Mouse (Mus musculus): ENCODE data around the gene Otop3. TPM values are rescaled to one million over a fixed set of nuclear protein-coding genes. Genes with fewer than 3 reads are reported as not detected.

Otop3 gene
- total RNA-seq, 2 experiments from 2014 or later: not detected

DNA sequence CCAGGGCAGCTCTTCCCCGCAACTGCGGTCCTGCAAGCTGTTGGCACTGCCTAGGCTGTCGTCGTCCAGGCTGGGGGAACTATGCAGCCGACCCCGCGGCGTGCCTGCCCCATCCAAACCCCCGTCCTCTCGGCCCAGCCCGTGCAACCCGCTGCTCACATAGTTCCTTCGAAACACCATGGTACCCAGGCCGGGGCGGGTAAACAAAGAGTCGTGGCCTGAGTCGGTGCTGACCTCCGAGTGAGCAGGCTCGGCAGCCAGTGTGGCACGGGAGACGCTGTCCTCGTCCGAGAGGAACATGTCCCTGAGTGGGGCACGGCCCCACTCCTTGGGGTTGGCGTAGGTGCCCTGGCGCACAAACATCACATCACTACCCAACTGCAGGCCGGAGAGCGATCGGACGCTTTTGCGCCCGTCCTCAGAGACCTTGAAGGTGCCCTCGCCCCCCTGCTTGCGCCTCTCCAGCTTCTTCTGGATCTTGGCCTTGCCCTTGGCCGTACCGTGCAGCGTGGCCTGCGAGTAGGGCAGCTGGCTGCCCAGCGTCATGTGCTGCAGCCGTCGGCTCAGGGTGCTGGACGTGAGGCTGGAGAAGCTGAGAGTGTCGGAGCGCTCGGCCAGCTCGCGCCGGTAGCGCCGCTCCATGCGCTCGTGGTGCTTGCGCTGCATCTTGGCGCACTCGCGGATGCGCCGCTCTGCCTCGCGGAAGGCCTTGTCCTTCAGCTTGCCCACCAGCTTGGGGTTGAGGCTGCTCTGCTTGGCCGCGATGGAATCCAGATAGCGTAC lies 16.1 kb upstream of the Otop3 start:
- no peak for DNase-seq

DNA sequence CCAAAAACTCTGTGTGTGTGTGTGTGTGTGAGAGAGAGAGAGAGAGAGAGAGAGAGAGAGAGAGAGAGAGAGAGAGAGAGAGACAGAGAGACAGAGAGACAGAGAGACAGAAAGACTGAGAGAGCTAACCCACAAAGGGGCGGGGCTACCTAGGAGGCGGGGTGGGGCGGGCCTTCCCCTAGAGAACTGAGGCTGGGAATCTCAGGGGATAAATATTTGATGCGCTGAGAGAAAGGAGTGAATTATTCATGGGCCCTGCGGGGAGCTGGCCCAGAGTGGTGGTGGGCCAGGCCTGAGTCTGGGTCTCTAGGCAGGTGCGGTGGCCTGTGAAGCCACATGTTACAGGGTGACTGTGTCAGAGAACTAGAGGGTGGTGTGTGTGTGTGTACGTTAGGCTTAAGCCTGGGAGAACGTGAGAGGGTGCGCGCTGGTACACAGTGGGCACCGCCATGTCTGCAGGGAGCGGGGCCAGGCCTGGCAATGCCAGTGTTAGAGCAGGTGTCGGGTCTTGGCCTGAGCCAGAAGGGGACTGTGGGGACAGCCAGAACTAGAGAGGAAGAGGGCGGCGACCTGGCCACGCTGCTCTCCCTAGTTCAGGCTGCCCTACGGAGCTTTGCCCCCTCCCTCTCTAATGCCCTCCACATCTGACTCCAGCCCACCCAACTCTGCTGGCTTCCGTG lies 14.7 kb upstream of the Otop3 start:
- DNase-seq: no peak

DNA sequence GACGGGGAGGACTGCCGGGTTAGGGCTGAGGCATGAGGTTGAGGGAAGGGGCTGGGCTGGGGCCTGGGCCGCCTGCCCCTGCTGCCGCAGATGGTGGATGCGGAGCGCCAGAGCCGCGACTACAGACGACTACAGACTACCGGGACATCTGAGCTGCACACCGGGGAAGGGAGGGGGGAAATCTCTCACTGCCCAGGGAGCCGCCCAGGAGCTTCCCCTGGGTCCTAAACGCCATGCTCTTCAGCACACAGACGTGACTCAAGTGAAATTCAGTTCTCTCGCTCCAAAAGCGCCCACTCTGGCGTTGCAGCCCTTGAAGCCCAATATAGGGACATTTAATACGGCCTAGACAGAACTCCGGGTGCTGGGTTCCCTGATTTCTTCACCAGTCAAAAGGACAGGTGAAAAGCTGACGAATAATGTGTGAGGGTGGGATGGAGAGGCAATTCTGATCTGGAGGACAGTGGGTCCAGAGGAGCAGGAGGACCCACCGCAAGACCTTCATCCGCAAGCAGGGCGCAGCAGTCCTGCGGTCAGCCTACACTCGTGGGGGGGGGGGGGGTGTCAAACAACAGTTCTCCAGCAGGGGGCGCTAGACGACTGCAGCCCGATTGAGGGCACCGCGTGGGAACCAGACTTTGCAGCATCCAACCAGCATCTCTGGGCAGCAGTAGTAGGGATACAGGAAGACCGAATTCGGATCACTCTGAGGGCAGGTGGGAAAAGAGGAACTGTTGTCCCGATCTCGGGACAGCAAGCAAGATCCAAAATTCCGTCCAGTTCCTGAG lies 12.4 kb upstream of the Otop3 start, which contains the start of gene Ush1g:
Ush1g (minus strand) TSS at position 136 of the 788 bp plus-strand sequence.
- peak in 1 of 2 experiments; percentile 71 for DNase-seq

GRCm38 (mm10) chr11:115323354-115323753 lies 11.2 kb upstream of the Otop3 start:
- DNase-seq: no peak

GRCm38 (mm10) chr11:115326730-115327129 lies 7.8 kb upstream of the Otop3 start:
- DNase-seq: no peak

GRCm38 (mm10) chr11:115329339-115329738 lies 5.2 kb upstream of the Otop3 start:
- DNase-seq: no peak

- DNase-seq: no peak
Observed at GRCm38 (mm10) chr11:115335223-115335622, 692 bp downstream of the Otop3 start.

- no peak for DNase-seq
Observed at GRCm38 (mm10) chr11:115336115-115336514, 1.6 kb downstream of the Otop3 start.

DNA sequence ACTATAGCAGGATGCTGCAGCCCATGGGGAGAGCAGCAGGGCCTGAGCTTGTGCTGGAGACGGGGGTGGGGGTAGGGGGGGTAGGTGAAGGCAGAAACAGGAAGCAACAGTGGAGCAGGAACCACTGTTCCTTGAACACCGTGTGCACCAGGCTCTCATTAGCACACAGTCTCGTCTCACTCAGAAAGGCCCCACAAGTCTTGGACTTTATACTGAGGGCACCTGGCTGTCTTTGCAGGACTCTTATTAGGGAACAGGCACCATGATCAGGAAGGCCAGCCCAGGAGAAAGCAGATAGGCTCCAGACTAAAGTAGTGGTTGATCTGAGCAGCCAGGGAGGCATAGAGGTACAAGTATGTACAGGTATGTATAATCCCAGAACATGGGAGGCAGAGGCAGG lies 2.8 kb downstream of the Otop3 start:
- no peak for DNase-seq

DNA sequence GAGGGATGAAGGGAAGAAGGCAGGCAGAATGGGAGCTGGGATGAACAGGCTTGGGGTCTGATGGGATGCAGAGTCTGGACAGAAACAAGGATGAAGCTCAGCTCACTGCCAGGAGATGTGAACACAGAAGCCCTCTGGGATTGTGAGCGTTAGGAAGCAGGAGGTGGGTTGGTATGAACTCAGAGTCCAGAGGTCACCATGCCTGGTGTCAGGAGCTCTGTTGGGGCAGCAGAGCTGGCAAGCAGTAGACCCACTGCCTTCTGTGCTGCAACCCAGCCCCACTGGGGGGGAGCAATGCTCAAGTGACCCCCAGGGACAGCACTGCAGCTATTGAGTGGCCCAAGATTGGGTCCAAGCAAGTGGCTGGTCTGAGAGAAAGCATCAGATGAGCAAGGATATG lies 3.3 kb downstream of the Otop3 start:
- DNase-seq: no peak

GRCm38 (mm10) chr11:115341246-115341645 lies 6.7 kb downstream of the Otop3 start:
- DNase-seq: no peak

DNA sequence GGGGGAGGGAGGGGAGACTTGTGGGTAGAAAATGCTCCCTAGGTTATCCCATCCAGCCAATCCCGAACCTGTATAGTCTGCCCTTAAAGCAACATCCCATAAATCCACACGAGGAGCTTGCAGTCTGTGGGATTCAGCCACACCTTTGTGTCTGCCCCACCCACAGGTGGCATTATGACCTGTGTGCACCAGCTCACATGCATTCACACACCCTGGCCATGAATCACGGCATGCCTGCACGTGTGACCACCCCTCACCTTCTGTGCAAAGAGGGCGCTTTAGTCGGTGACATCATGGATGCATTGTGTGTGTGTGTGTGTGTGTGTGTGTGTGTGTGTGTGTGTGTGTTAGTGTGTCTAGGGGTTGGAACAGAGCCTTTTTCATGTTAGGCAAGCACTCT lies 7.3 kb downstream of the Otop3 start:
- no peak for DNase-seq

- no peak for DNase-seq
Observed at GRCm38 (mm10) chr11:115344967-115345366, 10.4 kb downstream of the Otop3 start.

DNA sequence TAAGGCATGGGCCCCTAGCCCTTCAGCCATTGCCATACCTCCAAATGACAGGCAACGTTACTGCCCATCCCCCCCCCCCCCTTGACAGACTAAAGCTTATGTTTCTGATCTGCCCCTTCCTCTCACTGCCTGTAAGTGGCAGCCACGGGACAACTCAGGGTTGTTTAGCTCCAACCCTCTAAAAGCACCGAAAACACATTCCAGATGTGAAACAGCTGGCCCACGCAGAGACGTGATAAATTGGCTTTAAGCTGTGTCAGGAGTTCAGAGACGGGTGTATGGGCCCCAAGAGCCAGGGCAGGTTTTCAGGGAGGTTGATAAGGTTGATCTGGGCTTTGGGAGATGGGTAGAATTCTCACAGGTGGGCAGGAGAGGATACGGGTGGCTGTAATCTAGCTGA lies 11.0 kb downstream of the Otop3 start:
- DNase-seq: no peak

- no peak for DNase-seq
Observed at GRCm38 (mm10) chr11:115348681-115349248, 14.2 kb downstream of the Otop3 start.

GRCm38 (mm10) chr11:115349976-115350375 lies 15.4 kb downstream of the Otop3 start:
- DNase-seq: no peak

GRCm38 (mm10) chr11:115353375-115353774 lies 18.8 kb downstream of the Otop3 start:
- no peak for DNase-seq

GRCm38 (mm10) chr11:115354183-115354582 lies 19.7 kb downstream of the Otop3 start:
- peak; percentile 56 to 80 for DNase-seq

GRCm38 (mm10) chr11:115358468-115358867 lies 23.9 kb downstream of the Otop3 start:
- DNase-seq: peak; percentile 73 to 89

- DNase-seq: peak in 1 of 2 experiments; percentile 42
Observed at GRCm38 (mm10) chr11:115359293-115359692, 24.8 kb downstream of the Otop3 start.

- peak in 1 of 2 experiments; percentile 11 for DNase-seq
Observed at GRCm38 (mm10) chr11:115359726-115360125, 25.2 kb downstream of the Otop3 start.

GRCm38 (mm10) chr11:115364136-115364535 lies 29.6 kb downstream of the Otop3 start:
- DNase-seq: no peak

Data from heart, adult 18-20 months (tissue).